Mouse (Mus musculus) yolk sac, embryonic 10.5 days (tissue): ENCODE measurements around the gene Ehd4.

ENCODE experiments used
- DNase-seq: peaks from one replicate; pipeline ENCODE4 v3.0.0-alpha.2; 2017; ENCODE audit warnings: low spot score

Gene Ehd4

DNA sequence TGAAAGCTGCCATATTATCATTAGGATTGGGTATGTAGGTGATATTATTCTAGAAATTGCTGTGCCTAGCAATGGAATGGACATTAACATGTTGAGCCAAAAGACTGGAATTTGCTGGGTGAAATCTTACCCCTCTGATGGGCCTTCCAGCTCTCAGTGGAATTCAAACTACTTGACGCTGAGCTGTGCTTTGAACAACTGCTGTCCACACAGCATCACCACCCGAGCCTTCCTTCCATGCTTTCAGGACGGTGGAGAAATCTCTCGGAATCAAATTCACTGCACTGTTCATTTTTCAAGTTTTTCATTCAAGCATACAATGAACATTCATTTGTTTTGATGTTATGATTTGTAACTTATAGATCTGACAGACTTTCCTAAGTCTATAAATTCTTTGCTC lies 10.0 kb downstream of the Ehd4 start:
- DNase-seq = no peak

DNA sequence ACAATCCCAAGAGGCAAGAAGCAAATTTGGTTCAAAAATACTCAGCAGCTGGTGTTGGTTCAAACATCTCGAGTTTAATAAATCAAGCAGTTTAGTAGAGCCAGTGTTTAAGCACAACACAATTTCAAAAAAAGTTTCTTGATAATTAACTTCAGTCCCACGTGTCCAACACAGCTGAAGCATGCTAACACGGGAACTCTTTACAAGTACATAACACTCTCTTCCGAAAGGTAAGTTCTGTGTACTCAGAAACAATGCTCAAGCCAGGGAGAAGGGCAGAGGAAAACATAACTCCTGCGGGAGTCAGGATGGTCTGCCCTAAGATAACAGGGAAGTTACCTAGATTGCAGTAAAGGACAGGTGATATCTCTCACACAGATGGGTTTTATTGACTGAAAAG lies 12.1 kb downstream of the Ehd4 start:
- DNase-seq = no peak

DNA sequence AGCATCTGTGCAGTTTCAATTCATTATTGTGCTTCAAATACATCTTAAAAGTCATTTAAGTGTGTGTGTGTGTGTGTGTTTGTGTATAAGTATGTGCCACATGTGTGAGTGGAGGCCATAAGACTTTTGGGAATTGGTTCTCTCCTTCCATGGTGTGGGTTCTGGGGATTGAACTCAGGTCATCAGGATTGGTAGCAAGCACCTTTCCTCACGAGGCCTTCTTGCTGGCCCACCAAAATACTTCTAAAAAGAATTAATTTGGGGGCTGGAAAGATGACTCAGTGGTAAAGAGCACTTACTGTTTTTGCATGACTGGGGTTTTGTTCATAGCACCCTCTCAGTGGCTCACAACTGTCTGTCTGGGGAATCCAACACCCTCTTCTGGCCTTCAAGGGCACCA lies 12.7 kb downstream of the Ehd4 start:
- DNase-seq = no peak

DNA sequence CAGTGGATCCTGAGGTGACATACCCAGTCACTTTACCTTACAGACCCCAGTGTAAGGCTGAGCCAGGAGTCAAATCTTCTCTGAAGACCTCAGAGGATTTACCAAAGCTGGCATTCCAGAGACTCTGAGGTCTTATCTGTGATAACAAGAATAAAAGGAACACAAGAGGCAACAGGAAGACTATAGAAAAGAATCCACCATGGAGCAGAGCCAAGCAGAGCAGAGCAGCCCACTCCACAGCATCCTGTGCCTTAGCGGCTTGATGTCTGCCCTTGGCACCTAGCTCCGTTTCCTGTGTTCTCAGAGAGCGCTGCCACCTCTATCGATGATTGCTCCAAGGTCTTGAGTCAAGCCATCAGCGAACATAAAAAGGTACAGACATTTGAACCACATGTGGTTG lies 14.1 kb downstream of the Ehd4 start:
- DNase-seq = no peak

DNA sequence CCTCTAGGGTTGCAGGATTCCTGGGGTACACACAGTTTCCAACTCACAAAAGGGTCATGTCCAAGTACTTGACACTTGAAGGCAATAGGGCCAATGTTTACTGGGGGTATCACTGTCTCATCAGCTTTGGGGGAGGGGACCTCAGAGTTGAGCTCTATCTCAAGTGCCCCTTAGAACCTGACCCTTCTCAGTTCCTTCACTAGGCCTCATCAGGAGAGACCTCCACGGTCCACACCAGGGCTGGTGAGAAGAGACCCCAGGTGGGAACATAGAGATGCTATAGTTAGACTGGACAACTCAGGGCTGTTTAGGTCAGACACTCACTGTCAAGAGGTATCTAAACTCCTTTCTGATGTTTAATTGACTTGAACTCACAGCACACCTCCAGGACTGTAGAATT lies 15.3 kb downstream of the Ehd4 start:
- no peak for DNase-seq

DNA sequence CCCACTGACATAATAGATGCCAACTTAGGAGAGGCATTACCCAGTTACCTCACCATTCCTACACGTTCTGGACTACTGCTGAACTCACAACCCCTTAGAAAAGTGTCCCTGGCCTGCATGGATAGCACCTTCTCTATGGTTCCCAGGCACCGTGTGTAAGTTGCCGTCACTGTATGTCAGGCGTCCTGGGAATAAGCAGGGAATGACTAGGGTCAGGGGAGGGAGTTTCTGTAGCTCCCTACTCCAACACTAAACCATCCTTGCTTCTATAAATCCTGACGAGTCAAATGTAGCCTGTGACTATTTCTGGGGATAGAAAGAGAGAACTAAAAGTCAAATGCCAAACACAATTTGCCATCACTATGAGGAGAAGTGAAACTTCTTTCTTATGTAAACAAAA lies 17.1 kb downstream of the Ehd4 start:
- no peak for DNase-seq

DNA sequence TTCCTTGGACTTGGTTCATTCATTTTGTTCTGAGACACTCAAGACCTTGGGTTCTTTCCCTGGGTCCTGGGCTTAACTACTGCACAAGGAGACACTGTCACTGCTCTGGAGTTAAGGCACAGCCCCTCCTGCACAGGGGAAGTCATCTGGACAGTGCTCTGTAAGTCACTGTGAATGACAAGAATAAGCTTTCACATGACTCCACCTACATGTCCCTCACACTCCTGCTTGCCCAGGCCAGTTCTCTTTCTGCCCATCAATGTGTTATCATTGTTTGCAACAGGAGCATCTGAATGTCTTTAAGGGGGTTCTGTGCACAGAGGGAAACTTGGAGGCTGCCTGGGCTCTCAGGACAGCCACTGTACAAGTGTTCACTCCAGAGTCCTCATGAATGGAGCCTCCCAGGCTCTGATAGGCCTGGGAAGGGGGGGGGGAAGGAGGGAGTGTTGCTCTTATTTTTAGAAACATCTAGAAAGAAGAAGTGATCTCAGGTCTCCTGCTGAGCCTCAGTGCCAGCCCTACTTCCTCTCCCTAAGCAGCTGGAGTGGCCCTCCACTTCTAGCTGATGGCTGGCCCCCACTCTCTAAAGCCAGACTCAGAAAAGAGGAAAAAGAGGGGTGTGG lies 19.8 kb downstream of the Ehd4 start:
- DNase-seq = no peak

DNA sequence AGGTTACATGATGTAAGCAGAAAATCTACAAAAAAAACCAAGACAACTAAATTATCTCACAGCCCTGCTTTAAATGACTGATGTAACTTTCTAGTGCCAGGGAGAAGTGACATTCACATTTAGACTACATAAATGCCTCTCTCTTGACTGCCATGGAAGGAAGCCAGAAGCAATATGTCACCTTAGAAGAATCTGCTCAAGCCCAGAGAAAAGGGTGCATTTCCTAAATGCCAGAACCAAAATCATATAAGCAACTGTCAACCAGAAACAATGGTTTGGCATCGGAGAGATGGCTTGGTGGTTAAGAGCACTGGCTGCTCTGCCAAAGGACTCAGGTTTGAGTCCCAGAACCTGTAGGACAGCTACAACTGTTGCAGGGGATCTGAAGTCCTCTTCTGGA lies 22.5 kb downstream of the Ehd4 start:
- DNase-seq = no peak

DNA sequence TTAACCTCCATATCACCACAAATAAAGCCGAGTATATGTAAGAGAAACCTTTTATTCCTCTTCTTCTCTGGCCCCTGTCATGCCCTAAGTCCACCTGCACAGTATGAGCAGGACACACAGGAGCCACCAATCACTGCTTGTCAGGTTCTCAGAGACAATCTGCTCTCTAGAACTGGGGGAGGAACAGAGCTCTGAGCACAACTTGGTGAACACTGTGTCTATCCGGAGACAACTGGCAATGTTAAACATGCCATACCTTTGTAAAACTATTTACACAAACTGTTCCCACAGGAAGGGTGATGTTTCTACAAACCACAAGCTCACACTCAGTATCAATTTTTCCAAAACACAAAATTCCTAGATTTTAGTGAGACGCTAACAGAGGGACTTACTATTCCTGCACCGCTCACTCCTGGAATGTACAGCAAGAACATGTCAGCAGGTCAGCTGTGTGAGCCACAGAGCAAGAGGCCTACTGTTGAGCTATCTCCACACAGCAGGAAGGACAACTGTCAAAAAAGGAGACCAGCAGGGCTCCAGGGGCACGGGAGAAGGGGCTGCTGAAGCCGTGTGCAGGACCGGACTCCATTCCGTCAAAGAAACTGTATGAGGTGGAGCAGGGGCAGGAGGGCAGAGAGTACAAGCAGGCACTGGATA lies 25.0 kb downstream of the Ehd4 start:
- DNase-seq = no peak

DNA sequence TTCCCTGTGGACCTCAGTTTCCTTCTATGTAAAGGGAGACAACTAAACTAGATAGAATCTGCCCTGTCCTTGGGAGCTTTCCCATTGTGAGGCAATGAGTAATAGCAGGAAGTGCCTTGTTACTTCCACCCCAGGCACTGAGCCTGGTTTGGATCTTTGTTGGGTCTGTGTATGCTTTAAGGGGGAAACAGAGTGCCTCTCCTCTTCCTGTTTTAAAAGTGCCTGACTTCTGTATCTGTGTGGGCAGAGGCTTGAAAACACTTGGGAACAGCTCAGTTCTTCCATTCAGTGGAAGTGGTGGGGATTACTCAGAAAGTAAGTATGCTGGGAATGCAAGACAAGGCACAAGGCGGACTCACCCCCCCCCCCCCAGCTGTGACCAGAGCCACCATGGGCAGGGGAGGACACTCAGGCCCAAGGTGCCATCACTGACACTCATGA lies 25.8 kb downstream of the Ehd4 start:
- peak; percentile 41 for DNase-seq

DNA sequence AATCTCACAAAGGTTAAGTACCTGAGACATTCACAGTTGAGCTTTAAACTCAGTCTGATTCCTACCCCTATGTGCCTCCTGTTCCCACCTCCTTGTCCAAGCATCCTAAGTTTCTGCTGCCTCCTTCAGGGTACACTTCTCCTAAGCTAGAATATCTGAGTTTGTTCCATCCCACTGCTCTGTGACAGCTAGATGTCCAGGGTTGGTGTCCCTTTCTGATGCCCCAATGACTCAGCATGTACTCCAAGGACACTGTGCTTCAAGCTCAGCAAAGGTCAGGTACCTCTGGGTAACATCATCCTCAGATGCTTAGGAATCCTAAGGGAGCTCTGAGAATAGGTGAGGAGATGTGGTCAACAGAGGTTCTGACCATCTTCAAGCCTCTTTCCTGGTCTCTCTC lies 26.4 kb downstream of the Ehd4 start:
- no peak for DNase-seq

DNA sequence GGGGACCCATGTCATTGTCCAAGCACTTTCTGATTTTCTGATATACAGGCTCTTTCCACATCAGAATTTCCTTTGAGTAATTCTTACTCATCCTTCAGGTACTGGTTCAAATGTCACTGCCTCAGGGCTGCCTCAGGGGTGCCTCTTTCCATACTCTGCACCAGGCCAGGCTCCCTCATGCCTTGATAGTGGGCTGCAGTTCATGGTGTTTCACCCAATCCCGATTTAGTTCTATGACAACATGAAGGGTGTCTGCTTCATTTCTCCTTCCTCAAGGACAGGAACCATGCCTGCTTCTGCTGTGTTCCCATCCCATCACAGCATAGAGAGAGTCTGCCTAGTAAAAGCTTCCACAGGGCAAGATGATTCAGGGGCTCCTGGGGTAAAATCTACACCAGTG lies 27.5 kb downstream of the Ehd4 start:
- no peak for DNase-seq

DNA sequence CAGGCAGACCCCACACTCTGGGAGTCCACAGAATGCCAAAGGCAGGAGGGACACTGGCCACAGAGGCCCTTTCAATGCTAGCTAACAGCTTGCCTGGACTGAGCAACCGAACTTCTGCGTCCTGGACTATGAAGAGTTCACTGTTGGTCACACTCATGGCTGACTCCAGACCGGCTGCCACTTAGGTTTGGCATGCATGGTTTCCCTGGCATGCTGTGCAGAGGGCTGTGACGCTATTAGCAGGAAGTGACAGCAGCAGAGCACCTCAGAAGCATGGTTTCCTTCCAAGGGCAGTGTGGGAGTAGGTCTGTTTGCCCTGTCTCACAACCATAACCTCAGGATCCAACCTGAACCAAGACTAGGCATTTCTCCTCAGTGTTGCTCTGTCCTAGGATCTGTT lies 28.0 kb downstream of the Ehd4 start:
- DNase-seq = no peak

DNA sequence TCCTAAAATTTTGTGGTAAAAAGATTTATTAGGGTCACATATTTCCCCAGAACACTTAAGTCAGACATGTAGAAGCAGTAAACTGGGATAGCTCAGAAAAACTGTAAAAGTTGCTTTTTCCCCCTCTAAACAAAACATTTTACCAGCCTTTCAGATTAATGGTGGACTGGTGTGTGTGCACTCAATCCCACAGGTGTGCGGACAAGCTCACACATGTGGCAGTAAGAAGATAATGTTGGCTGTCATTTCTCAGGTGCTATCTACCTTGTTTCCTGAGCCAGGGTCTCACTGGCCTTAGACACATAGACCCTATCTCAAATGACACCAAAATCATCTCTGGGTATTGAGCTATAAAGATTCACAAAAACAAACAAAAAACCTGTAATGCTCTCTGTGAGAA lies 28.9 kb downstream of the Ehd4 start:
- DNase-seq = no peak

DNA sequence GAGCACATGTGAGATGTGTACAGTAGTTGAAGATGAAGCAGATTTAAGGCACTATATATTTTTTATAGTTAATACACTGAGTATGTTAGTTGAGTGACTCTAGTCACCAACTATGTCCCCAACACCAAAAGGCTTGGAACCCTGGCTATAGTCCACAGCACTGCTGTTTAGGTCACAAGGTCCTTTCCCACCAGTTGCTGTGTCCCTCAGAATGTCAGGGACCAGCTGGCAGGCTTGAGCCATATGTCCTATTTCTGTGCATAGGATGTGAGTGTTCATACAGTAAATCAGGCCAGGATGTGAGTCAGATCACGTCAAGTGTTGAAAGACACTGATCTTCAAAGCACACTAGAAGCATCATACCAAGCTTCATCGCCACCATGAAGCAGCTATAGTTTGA lies 29.5 kb downstream of the Ehd4 start:
- DNase-seq = no peak

DNA sequence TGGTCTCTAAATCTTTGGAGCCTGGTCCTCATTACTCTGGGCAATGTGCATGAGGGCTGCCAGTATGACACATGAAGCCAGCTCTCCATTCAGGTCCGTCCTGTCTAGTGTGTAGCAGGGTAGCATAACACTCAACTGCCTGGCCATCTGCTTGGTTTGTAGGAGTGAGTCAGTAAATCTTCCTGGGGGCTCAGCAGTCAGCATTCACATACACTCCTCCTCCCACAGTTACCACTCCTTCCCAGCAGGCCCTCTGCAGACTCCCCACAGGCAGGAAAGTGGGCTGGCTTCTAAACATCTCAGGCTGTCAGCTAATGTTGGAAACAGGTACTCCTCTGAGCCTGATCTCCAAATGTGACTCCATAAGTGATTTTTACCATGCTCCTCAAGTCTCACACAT lies 30.3 kb downstream of the Ehd4 start:
- peak; percentile 21 for DNase-seq

DNA sequence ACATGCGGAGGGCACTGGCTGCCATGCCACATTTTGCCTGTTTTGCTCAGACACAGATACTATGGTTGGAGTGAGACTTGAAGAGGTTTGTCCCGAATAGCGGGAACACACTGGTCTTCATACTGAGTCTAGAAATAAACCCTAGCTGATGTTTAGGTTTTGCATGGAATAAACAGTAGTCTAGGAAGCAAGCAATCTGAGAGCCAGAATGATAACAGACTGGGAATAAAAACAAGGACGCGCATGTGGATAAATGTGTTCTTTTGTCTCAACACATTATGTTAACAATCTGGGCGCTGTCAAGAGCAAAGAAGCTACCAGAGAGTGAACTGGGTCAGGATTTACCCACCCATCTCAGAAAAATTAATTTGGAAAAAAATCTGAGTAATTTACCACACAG lies 31.4 kb downstream of the Ehd4 start:
- DNase-seq = no peak

DNA sequence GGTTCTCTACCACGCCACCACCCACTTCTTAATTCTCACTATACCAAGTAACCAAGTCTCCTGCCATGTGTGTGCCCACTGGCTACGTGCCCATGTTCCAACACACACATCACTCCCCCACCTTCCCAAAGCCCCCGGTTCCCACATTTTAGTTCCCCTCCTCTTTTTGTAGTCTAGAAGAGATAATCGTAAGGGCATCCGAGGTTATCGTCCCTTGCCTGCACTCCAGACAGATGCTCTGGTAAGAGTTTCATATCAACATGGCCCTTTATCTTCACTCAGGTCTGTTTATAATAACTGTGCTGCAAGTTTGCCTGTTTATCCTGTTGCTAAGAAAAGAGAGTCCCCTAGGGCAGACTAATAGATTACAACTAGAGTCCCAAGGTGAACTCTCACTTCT lies 37.1 kb downstream of the Ehd4 start:
- DNase-seq = no peak

DNA sequence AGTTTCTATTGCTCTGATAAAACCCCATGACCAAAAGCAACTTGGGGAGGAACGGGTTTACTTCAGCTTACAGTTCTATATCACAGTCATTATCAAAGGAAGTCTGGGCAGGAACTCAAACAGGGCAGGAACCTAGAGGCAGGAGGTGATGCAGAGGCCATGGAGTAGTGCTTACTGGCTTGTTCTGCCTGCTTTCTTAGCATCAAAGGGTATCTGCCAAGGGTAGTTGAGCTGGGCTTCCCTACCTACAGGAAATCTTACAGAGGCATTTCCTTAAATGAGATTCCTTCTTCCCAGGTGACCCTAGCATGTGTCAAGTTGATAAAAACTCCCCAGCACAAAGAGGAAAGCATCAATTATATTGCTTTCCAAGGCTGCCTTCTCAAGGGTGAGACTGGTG lies 38.0 kb downstream of the Ehd4 start:
- no peak for DNase-seq

DNA sequence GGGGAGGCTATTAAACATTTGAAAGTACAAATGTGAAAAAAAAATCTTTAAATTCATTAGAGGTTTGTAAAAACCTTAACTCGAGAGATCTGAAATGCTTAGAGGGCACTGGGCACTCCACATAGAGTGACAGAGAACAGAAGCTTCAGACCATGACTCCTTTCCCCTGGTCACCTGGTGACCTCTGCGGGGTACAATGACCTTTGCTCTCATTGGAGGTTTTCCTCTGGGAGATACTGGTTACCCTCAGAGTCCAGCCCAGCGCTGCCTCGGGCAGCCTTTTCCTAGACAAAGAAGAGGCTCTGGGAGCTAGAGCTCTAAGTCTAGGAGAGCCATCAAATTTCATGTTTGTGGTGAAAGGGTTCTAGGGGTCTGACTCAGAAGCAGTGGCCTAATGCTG lies 39.4 kb downstream of the Ehd4 start:
- DNase-seq = no peak

DNA sequence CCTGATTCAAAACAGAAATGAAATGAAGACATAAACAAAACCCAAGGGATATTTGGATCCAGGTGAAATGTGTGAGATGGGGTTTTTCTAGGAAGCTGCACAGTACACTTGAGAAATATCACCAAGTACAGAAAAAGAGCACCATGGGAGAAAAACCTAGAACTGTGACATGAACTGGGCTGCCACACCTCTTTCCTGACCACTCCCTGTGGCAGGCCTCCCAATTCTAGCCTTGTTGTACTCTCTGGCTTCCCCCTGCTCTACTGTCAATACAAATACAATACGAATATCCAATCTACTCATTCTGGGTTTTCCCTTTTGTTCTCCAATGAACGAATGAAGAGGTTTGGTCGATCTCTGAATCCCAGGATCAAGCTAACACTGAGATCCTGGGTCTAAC lies 40.4 kb downstream of the Ehd4 start:
- DNase-seq = no peak

DNA sequence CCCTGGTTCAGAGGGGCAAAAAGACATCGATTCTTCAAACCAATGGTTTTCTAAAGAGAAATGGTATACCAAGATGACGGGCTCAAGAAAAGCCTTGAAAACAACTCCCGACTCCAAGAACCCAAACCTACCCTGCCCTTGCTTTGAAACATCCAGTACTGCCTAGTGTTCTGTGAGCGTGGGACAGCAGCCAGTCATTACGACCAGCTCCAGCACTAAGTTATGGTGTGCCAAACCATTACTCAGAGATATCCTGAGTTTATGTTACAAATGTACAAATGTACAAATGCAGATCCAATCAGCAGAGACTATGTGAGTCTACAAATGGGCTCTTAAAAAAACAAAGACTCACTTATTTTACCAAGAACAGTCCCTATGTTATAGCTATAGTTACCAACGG lies 40.9 kb downstream of the Ehd4 start:
- DNase-seq = no peak

DNA sequence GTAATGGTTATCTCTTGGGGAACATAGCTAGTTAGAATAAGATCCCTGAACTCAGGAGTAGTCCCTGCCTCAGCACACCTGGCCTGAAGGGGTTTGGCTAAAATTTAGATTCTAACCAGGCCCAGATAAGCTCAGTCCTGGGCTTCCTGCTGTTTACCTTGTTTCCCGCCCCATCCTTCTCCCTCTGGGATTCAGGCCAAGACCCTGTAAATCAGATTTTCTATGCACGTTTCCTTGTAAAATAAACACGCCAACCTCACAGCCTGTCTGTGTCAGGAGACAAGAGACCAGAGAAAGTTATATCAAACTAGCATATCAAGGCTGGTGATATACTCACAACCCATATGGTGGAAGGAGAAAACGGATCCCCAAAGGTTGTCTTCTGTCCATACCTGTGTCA lies 42.8 kb downstream of the Ehd4 start:
- no peak for DNase-seq

DNA sequence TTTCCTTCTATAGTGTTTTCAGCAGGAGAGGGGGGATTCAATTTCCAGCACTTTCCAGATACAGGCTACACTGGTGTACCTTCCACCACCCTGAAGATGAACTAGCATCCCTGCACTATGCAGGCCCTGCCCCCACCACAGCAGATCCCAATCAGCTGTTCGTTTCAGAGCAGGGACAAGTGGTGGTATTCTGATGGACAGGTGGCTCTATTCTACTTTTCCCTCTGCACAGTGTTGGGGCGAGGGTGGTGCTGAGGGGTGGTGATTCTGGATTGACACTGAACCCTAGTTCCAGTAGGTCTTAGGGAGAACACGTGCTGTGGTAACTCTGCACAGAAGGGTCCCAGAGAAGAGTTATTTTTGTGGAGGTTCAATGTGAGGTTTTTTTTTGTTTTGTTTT lies 43.2 kb downstream of the Ehd4 start:
- no peak for DNase-seq
